Mouse (Mus musculus) hindbrain, postnatal 0 days (tissue): Measurements from ENCODE around the gene Socs7. TPM values are rescaled to one million over a fixed set of nuclear protein-coding genes. Genes with fewer than 3 reads are reported as not detected.

Experiments used
- ATAC-seq: fragments of 200-750 bp; cut with Nextera tagmentation; 2 replicates; pipeline ENCODE4 v1.8.0; 2017; ENCODE audit warnings: mild to moderate bottlenecking, moderate TSS enrichment, moderate library complexity
- DNase-seq: peaks from one replicate; pipeline ENCODE4 v3.0.0-alpha.2; 2015; ENCODE audit warnings: low spot score
- H3K27ac ChIP-seq: fragments of 300-500 bp; sonication (generic); 2 replicates; pipeline ENCODE4 v1.5.1; 2014; ENCODE audit warnings: mild to moderate bottlenecking
- H3K27me3 ChIP-seq: fragments of 300-500 bp; sonication (generic); 2 replicates; pipeline ENCODE4 v1.6.1; 2014; ENCODE audit warnings: low read length, mixed read lengths; ENCODE audit not compliant: insufficient read depth
- H3K36me3 ChIP-seq: fragments of 300-500 bp; sonication (generic); 2 replicates; pipeline ENCODE4 v1.6.1; 2014; ENCODE audit warnings: low read length, mixed read lengths; ENCODE audit not compliant: insufficient read depth
- H3K4me1 ChIP-seq: fragments of 300-500 bp; sonication (generic); 2 replicates; pipeline ENCODE4 v1.6.1; 2014; ENCODE audit warnings: antibody characterized with exemption, low read length, mixed read lengths; ENCODE audit not compliant: insufficient read depth
- H3K4me2 ChIP-seq: fragments of 300-500 bp; sonication (generic); 2 replicates; pipeline ENCODE4 v1.6.1; 2014; ENCODE audit warnings: low read depth, mild to moderate bottlenecking, low read length, moderate library complexity, mixed read lengths
- H3K4me3 ChIP-seq: fragments of 300-500 bp; sonication (generic); 2 replicates; pipeline ENCODE4 v1.5.1; 2014; ENCODE audit warnings: low read length
- H3K9ac ChIP-seq: fragments of 300-500 bp; sonication (generic); replicated peaks from 2 replicates; pipeline ENCODE4 v1.6.1; 2014; ENCODE audit warnings: mild to moderate bottlenecking, low read length, moderate library complexity, mixed read lengths
- H3K9me3 ChIP-seq: fragments of 300-500 bp; sonication (generic); 2 replicates; pipeline ENCODE4 v1.6.1; 2016; ENCODE audit warnings: low read length, mixed read lengths
- CTCF ChIP-seq: IDR thresholded peaks from 2 replicates; pipeline ENCODE4 v1.5.1; 2016; ENCODE audit warnings: antibody characterized with exemption, control low read depth, low read depth
- WGBS: fragments of 180-500 bp; shearing (Covaris S2); extraction: QIAGEN DNeasy Blood & Tissue Kit; methylation state at CpG from one replicate; pipeline ENCODE4 v1.1.7; 2014; 5-methylcytosine and 5-hydroxymethylcytosine counted together
- polyA plus RNA-seq: library from polyadenylated mRNA; unstranded; fragments of >200 nt; fragmentation: Nextera tagmentation; extraction: Ambion mirVana; gene quantifications from 2 replicates; pipeline ENCODE4 v1.2.1, GENCODE M21; 2015
- total RNA-seq: library from RNA; depleted of rRNA; stranded (reverse); fragments of >200 nt; gene quantifications from 2 replicates; pipeline ENCODE4 v1.2.3, GENCODE M21; 2014

Socs7 gene
- total and polyA plus RNA-seq, 2 experiments from 2014 or later: 5.9 to 59.0 TPM

- peaks cover 33% of the 10 kb centered on the region for H3K36me3 ChIP-seq
Measured at GRCm38 (mm10) chr11:97325224-97325623, 37.1 kb upstream of the Socs7 start.

GRCm38 (mm10) chr11:97328148-97328547 is 34.2 kb upstream of the Socs7 start:
- no peak overlapping the region for H3K9ac ChIP-seq
- peaks cover 32% of the 10 kb centered on the region for H3K36me3 ChIP-seq
- no peak overlapping the region for H3K4me2 ChIP-seq
- H3K27ac ChIP-seq: no peak overlapping the region
- WGBS: 24% methylated on average over 9 of the region's 9 CpGs
- peak; percentile 97 for TF ChIP-seq CTCF
- H3K9me3 ChIP-seq: no peaks in the 10 kb centered on the region
- DNase-seq (peak; percentile 83), ATAC-seq (no peak)
- no peaks in the 10 kb centered on the region for H3K4me1 ChIP-seq
- H3K27me3 ChIP-seq: no peaks in the 10 kb centered on the region
- H3K4me3 ChIP-seq: no peak overlapping the region

More at GRCm38 (mm10) chr11:97325224-97325623, 37.1 kb upstream of the Socs7 start:
- no peaks in the 10 kb centered on the region for H3K9me3 ChIP-seq
- no peak overlapping the region for H3K4me2 ChIP-seq
- H3K27ac ChIP-seq: no peak overlapping the region
- no peak for DNase-seq
- no peak overlapping the region for H3K9ac ChIP-seq
- H3K27me3 ChIP-seq: no peaks in the 10 kb centered on the region
- peak; percentile 47; the same call in 1 of the 2 replicates for TF ChIP-seq CTCF
- 55% methylated on average over 1 of the region's 1 CpGs for WGBS
- no peaks in the 10 kb centered on the region for H3K4me1 ChIP-seq
- H3K4me3 ChIP-seq: no peak overlapping the region
- no peak for ATAC-seq

GRCm38 (mm10) chr11:97330315-97330714 is 32.0 kb upstream of the Socs7 start:
- no peak for DNase-seq
- Histone ChIP-seq H3K4me3 (no peak overlapping the region), H3K36me3 (peaks cover 21% of the 10 kb centered on the region), H3K9me3 (no peaks in the 10 kb centered on the region), H3K27ac (no peak overlapping the region), H3K4me2 (no peak overlapping the region), H3K4me1 (no peaks in the 10 kb centered on the region), H3K27me3 (no peaks in the 10 kb centered on the region), H3K9ac (no peak overlapping the region)
- 97% methylated on average over 1 of the region's 1 CpGs for WGBS
- no peak for ATAC-seq
- peak; percentile 28; the same call in 1 of the 2 replicates for TF ChIP-seq CTCF

GRCm38 (mm10) chr11:97331231-97332190 is 30.8 kb upstream of the Socs7 start:
- no peak overlapping the region for H3K4me3 ChIP-seq
- no peak overlapping the region for H3K4me2 ChIP-seq
- ATAC-seq: no peak
- H3K27ac ChIP-seq: no peak overlapping the region
- TF ChIP-seq CTCF: no peak
- H3K9ac ChIP-seq: no peak overlapping the region
- 85% methylated on average over 12 of the region's 12 CpGs for WGBS
- no peak for DNase-seq
- H3K27me3 ChIP-seq: no peaks in the 10 kb centered on the region
- H3K36me3 ChIP-seq: peaks cover 11% of the 10 kb centered on the region; the same call in 1 of the 2 replicates
- H3K9me3 ChIP-seq: no peaks in the 10 kb centered on the region
- H3K4me1 ChIP-seq: no peaks in the 10 kb centered on the region

- Histone ChIP-seq H3K4me1 (no peaks in the 10 kb centered on the region), H3K36me3 (peaks cover 6% of the 10 kb centered on the region; the same call in 1 of the 2 replicates), H3K9ac (no peak overlapping the region), H3K9me3 (no peaks in the 10 kb centered on the region), H3K4me2 (no peak overlapping the region), H3K27me3 (no peaks in the 10 kb centered on the region), H3K4me3 (no peak overlapping the region), H3K27ac (no peak overlapping the region)
- ATAC-seq (no peak), DNase-seq (no peak)
- 49% methylated on average over 9 of the region's 9 CpGs for WGBS
- no peak for TF ChIP-seq CTCF
Measured at GRCm38 (mm10) chr11:97333044-97333443, 29.3 kb upstream of the Socs7 start.

- Histone ChIP-seq H3K4me3 (no peak overlapping the region), H3K4me1 (no peaks in the 10 kb centered on the region; the same call in 1 of the 2 replicates), H3K27ac (no peak overlapping the region), H3K27me3 (no peaks in the 10 kb centered on the region), H3K36me3 (peaks cover 6% of the 10 kb centered on the region; the same call in 1 of the 2 replicates), H3K9me3 (no peaks in the 10 kb centered on the region), H3K4me2 (no peak overlapping the region), H3K9ac (no peak overlapping the region)
- WGBS: 62% methylated on average over 1 of the region's 1 CpGs
- no peak for TF ChIP-seq CTCF
- no peak for ATAC-seq
- DNase-seq: no peak
Measured at GRCm38 (mm10) chr11:97333896-97334295, 28.5 kb upstream of the Socs7 start.

GRCm38 (mm10) chr11:97334400-97334799 is 28.0 kb upstream of the Socs7 start:
- Histone ChIP-seq H3K36me3 (peaks cover 6% of the 10 kb centered on the region; the same call in 1 of the 2 replicates), H3K4me3 (no peak overlapping the region), H3K9ac (no peak overlapping the region), H3K4me1 (no peaks in the 10 kb centered on the region; the same call in 1 of the 2 replicates), H3K9me3 (no peaks in the 10 kb centered on the region), H3K27me3 (no peaks in the 10 kb centered on the region), H3K4me2 (no peak overlapping the region), H3K27ac (no peak overlapping the region)
- TF ChIP-seq CTCF: no peak
- ATAC-seq (no peak), DNase-seq (no peak)
- WGBS: 72% methylated on average over 9 of the region's 9 CpGs
